Mouse (Mus musculus): ENCODE measurements around the gene Cfap126. TPM values are rescaled to one million over a fixed set of nuclear protein-coding genes. Genes with fewer than 3 reads are reported as not detected.
A peak's percentile ranks its signal among the peaks of the same experiment; 100 is the strongest.

Cfap126 gene
- polyA plus RNA-seq, 1 experiment from 2014 or later = 6.6 TPM

DNA sequence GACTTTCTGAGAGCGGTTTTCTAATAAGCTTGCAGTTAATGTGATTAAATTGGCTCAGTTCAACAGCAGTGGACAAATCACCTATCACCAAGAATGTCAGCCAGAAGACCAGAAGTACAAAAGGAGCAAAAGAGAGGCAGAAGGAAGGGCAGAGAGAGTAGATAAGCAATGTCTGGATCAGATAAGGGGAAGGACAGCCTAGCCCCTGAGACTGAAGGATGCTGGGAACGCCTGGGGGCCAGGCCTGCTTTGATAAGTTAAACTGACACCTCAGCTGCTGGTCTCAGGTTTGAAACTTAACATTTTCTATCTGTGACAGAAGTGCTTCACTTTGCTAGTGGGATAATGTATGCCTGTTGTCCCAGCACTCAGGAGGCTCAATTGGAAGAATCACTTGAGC, 16.1 kb upstream of the Cfap126 start:
- no peak for ATAC-seq

DNA sequence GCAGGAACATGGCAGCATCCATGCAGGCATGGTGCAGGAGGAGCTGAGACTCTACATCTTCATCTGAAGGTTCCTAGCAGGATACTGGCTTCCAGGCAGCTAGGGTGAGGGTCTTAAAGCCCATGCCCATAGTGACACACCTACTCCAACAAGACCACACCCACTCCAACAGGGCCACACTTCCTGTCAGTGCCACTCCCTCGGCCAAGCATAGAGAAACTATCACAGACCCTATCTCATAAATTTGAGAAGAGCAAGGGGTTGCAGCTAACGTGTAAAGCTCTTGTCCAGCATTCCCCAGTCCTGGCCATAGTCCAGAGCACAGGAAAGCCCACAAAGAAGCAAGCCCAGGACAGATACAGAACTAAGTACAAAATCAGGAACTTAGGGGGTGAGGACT, 12.7 kb upstream of the Cfap126 start:
- 54% methylated on average over 2 of the region's 2 CpGs for WGBS

More for the DNA sequence above, 16.1 kb upstream of the Cfap126 start:
- no peak overlapping the region for H3K27ac ChIP-seq
- no peak overlapping the region for H3K4me2 ChIP-seq
- no peaks in the 10 kb centered on the region for H3K36me3 ChIP-seq (ENCODE audit: poor library complexity, severe bottlenecking)
- no peak overlapping the region for H3K9ac ChIP-seq
- H3K4me3 ChIP-seq = no peak overlapping the region
- H3K27me3 ChIP-seq = no peaks in the 10 kb centered on the region
- H3K9me3 ChIP-seq (replicated peaks) = no peaks in the 10 kb centered on the region
- peaks cover 8% of the 10 kb centered on the region; the same call in 1 of the 2 replicates for H3K4me1 ChIP-seq
- 44% methylated on average over 2 of the region's 2 CpGs for WGBS

DNA sequence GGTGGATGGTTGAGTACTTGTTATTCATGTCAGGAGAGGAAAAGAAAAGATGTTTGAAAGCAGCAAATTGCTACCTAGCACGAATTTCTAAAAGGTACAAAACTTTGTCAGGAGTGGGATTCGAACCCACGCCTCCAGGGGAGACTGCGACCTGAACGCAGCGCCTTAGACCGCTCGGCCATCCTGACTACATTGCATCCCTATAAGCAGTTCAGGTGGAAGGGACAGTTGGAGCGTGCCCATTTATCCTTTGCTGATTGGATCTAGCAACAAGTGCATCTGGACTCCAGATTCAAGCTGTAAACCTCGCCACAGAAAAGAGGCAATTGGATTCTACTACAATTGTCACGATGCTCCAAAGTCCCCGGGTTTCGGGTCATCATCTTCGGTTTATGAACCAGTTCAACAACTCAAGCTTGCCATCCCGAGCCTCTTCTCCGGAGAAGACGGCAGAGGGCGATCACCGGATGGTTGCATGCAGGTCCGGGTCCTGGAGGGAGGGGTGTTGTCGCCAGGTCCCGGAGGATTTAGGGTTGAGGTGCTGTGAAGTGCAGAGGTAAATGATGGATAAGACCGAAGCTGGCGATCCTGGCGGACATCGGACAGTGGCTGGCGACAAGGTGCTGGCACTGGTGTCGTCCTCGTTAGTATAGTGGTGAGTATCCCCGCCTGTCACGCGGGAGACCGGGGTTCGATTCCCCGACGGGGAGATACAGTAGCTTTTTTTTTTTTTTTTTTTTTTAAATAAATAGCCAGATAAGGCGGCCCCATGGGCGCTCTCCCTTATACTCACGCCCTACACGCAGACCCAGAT, 11.8 kb upstream of the Cfap126 start:
- ATAC-seq = peak; percentile 88
- Histone ChIP-seq H3K9ac (peak overlapping the region; percentile 67), H3K9me3 (replicated peaks) (no peaks in the 10 kb centered on the region), H3K4me2 (peak overlapping the region; percentile 62), H3K4me1 (peaks cover 7% of the 10 kb centered on the region), H3K27ac (peak overlapping the region; percentile 57; the same call in 1 of the 2 replicates), H3K36me3 (ENCODE audit: poor library complexity, severe bottlenecking) (no peaks in the 10 kb centered on the region), H3K27me3 (no peaks in the 10 kb centered on the region), H3K4me3 (peak overlapping the region; percentile 61)
- under 1% methylated on average over 40 of the region's 40 CpGs for WGBS

More for the DNA sequence above, 12.7 kb upstream of the Cfap126 start:
- Histone ChIP-seq H3K4me2 (no peak overlapping the region), H3K9ac (no peak overlapping the region), H3K4me1 (peaks cover 12% of the 10 kb centered on the region), H3K27ac (no peak overlapping the region), H3K9me3 (replicated peaks) (no peaks in the 10 kb centered on the region), H3K36me3 (ENCODE audit: poor library complexity, severe bottlenecking) (no peaks in the 10 kb centered on the region), H3K27me3 (no peaks in the 10 kb centered on the region), H3K4me3 (no peak overlapping the region)
- no peak for ATAC-seq

DNA sequence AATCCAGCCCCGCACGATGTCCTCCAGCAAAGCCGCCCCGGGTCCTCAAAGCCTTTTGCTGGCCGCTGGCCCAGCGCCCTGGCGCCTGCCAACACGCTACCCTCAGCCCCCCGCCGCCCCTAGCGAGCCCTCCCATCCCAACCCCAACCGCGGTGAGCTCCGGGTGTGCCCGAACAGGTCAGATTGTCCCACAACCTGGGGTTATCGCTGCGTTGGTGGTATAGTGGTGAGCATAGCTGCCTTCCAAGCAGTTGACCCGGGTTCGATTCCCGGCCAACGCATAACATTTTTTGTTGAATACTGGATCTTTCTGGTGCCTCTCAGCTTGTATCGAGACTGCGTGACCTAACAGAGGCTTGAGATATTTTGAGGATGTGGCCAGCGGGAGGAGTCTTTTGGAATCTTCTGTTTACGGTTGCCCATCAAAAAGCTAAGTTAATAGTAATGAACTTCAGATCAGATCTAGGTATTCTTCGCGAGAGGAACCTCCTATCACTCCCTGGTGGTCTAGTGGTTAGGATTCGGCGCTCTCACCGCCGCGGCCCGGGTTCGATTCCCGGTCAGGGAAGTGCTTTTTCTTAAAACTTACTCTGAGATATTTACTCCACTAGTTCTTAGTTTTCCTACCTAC, 11.1 kb upstream of the Cfap126 start:
- WGBS = under 1% methylated on average over 35 of the region's 35 CpGs
- Histone ChIP-seq H3K4me1 (peaks cover 7% of the 10 kb centered on the region), H3K4me3 (peak overlapping the region; percentile 61), H3K27ac (peak overlapping the region; percentile 57; the same call in 1 of the 2 replicates), H3K4me2 (peak overlapping the region; percentile 62), H3K36me3 (ENCODE audit: poor library complexity, severe bottlenecking) (no peaks in the 10 kb centered on the region), H3K9ac (peak overlapping the region; percentile 67), H3K27me3 (no peaks in the 10 kb centered on the region), H3K9me3 (replicated peaks) (no peaks in the 10 kb centered on the region)
- peak; percentile 94 for ATAC-seq

DNA sequence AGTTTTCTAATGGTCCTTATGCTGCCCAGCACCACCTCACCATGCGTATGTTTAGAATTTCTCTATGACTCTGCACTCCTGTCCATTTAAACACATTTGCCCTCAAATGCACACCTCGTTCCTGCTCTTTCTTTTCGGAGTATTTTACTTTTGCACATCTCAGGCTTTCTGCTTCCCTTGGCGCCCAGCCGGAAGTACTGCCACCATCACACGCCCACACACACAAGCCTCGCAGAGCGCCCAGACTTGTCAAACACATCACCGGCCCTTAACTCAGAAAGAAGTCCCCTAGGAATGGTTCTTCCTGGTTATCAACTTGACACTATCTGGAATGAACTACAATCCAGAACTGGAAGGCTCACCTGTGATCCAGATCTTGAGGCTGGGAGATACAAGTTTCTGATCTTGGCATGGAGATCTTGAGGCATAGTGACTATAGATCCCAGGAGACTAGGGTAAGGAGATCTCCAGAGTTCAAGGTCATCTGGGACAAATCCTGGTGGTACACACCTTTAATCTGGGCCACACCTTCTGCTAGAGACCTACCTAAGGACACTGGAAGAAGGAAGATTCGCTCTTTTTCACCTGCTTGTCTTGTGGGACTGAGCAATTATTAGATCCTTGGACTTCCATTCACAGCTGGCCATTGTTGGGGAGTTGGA, 10.4 kb upstream of the Cfap126 start:
- no peaks in the 10 kb centered on the region for H3K9me3 ChIP-seq (replicated peaks)
- H3K27ac ChIP-seq = no peak overlapping the region
- H3K4me2 ChIP-seq = peak overlapping the region; percentile 62
- ATAC-seq = peak; percentile 4
- no peak overlapping the region for H3K9ac ChIP-seq
- no peaks in the 10 kb centered on the region for H3K36me3 ChIP-seq (ENCODE audit: poor library complexity, severe bottlenecking)
- peaks cover 7% of the 10 kb centered on the region for H3K4me1 ChIP-seq
- H3K27me3 ChIP-seq = no peaks in the 10 kb centered on the region
- WGBS = 10% methylated on average over 10 of the region's 10 CpGs
- H3K4me3 ChIP-seq = peak overlapping the region; percentile 61

DNA sequence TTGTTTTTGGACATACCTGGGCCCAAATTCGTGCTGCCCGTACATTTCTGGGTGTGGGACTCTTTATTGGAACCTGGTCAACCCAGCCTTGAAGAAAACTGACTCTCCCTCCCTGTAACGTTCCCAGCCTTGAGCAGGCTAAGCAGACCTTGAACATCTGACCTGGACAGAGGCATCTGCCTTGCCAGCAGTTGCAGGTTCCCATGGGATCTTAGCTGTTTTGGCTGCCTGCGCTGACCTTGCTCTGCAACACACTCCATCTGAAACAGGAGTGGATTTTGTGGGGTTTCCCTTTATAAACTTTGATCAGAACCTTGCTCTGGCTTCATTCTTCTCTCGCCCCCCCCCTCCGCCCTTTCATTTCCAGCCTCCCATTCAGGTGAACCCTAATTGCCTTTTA, 8.5 kb upstream of the Cfap126 start:
- H3K4me2 ChIP-seq = no peak overlapping the region

DNA sequence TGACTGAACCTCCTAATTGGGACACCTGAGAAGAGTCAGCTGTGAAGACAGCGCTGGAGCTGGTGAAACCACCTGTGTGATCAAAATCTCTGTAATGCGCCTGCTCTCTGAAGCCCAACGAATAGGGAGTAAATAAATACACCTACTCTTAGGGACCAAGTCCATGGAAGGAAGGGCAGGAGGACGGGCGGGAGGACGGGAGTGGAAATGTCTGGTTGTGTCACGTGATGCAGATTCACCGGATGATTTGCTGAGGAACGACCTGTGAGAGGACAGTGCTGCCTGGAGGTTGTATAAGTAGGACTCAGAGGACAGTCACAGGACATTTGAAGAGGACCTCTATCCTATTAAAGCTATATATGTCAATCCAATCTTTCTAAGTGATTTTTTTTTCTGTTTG, 4.1 kb upstream of the Cfap126 start:
- Histone ChIP-seq H3K27ac (no peak overlapping the region), H3K4me2 (peak overlapping the region; percentile 15; the same call in 1 of the 2 replicates), H3K36me3 (ENCODE audit: poor library complexity, severe bottlenecking) (no peaks in the 10 kb centered on the region), H3K4me1 (peaks cover 24% of the 10 kb centered on the region), H3K9me3 (replicated peaks) (no peaks in the 10 kb centered on the region), H3K4me3 (no peak overlapping the region), H3K27me3 (no peaks in the 10 kb centered on the region; the same call in 1 of the 2 replicates), H3K9ac (no peak overlapping the region)
- 41% methylated on average over 9 of the region's 9 CpGs for WGBS
- no peak for ATAC-seq

More for the DNA sequence above, 8.5 kb upstream of the Cfap126 start:
- H3K4me1 ChIP-seq = peaks cover 7% of the 10 kb centered on the region
- H3K27me3 ChIP-seq = no peaks in the 10 kb centered on the region; the same call in 1 of the 2 replicates
- H3K36me3 ChIP-seq (ENCODE audit: poor library complexity, severe bottlenecking) = no peaks in the 10 kb centered on the region
- no peak for ATAC-seq
- no peak overlapping the region for H3K27ac ChIP-seq
- no peak overlapping the region for H3K9ac ChIP-seq
- H3K4me3 ChIP-seq = no peak overlapping the region
- no peaks in the 10 kb centered on the region for H3K9me3 ChIP-seq (replicated peaks)
- WGBS = 63% methylated on average over 6 of the region's 6 CpGs

DNA sequence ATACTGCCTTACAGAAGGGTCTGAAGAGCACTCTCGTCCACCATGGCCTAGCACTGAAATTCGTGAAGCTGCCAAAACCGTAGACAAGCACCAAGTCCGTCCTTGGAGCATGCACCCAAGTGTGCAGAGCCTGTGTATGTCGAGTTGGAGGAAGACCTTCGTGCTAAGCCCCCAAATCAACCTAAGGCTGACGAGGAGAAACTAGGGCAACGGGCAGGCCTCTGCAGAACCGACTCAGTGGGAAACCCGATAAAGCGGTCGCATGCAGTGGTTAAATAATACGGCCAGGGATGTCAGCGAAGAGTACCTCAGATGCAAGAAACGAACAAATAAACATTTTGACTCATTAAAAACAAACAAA, 3.1 kb upstream of the Cfap126 start:
- peak overlapping the region; percentile 65 for H3K9ac ChIP-seq
- H3K27me3 ChIP-seq = no peaks in the 10 kb centered on the region; the same call in 1 of the 2 replicates
- no peaks in the 10 kb centered on the region for H3K36me3 ChIP-seq (ENCODE audit: poor library complexity, severe bottlenecking)
- no peaks in the 10 kb centered on the region for H3K9me3 ChIP-seq (replicated peaks)
- H3K4me1 ChIP-seq = peaks cover 24% of the 10 kb centered on the region
- ATAC-seq = peak; percentile 64
- peak overlapping the region; percentile 61 for H3K4me2 ChIP-seq
- H3K27ac ChIP-seq = peak overlapping the region; percentile 78
- 6% methylated on average over 15 of the region's 15 CpGs for WGBS
- peak overlapping the region; percentile 44 for H3K4me3 ChIP-seq

DNA sequence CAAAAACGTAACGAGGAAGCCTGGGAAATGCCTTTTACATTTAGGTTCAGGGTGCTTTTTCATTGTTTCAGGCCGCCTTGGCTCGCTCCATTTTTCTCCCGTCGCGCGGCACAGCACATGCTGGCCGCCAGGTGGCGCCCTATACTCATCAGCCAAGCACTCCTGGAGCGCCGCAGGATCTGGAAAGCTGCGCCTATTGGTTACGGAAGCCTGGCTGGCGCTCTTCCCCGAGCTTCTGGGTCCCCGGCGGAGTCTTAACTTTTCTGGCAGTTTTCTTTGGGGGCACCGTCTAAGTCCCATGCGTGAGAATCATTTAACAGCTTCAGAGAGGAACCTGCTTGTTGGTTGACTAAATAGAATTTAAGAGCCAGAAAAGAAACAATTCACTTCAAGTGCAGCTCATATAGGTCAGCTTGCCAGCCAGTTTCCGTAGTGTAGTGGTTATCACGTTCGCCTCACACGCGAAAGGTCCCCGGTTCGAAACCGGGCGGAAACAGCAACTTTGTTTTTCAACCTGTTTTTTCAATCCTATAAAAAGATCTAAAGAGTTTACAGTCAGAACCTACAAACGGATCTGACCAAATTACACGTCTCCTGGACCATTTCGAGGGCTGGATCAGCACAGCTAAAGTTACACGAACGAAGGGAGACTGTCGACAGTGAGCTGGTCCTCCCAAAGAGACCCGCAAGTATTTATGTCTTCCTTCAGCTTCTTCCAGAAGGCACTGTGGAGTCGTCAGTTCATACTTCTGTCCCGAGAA, 2.5 kb upstream of the Cfap126 start:
- Histone ChIP-seq H3K27ac (peak overlapping the region; percentile 78), H3K4me3 (peak overlapping the region; percentile 44), H3K9ac (peak overlapping the region; percentile 65), H3K9me3 (replicated peaks) (no peaks in the 10 kb centered on the region), H3K27me3 (no peaks in the 10 kb centered on the region; the same call in 1 of the 2 replicates), H3K4me1 (peaks cover 24% of the 10 kb centered on the region), H3K36me3 (ENCODE audit: poor library complexity, severe bottlenecking) (no peaks in the 10 kb centered on the region), H3K4me2 (peak overlapping the region; percentile 61)
- WGBS = under 1% methylated on average over 38 of the region's 38 CpGs
- peak; percentile 94 for ATAC-seq

DNA sequence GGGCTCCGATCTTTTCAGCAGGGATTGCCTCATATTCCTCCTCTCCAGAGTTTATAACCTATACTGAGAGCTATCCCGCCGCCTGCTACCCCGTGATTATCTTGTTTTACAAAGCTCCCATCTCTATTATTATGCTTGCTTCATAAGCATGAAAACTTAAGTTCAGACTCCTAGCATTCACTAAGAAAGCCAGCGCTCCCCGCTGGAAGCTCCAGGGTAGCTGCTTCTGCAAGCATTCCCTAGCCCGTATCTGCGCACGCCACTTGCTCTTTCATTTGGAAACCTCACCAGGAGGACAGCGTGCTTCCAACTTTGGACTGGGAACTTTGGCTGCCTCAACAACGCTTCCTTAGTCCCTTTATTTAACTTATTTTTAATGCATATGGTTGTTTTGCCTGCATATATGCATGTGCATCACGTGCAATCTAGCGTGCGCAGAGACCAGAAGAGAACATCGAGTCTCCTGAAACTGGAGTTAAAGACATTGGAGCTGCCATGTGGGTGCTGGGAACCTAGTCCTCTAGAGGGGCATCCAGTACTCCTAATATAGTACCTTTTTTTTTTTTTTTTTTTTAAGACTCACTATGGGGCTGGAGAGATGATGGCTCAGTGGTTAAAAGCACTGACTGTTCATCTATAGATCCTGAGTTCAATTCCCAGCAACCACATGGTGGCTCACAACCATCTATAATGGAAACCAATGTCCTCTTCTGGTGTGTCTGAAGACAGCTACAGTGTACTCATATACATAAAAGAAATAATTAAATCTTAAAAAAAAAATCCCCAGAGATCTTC, 1.7 kb upstream of the Cfap126 start:
- Histone ChIP-seq H3K27ac (peak overlapping the region; percentile 68; the same call in 1 of the 2 replicates), H3K9me3 (replicated peaks) (no peaks in the 10 kb centered on the region), H3K27me3 (no peaks in the 10 kb centered on the region; the same call in 1 of the 2 replicates), H3K9ac (peak overlapping the region; percentile 61), H3K4me2 (peak overlapping the region; percentile 61), H3K36me3 (ENCODE audit: poor library complexity, severe bottlenecking) (no peaks in the 10 kb centered on the region), H3K4me3 (peak overlapping the region; percentile 44), H3K4me1 (peaks cover 24% of the 10 kb centered on the region)
- 2% methylated on average over 15 of the region's 15 CpGs for WGBS
- peak; percentile 16; the same call in 1 of the 2 replicates for ATAC-seq

DNA sequence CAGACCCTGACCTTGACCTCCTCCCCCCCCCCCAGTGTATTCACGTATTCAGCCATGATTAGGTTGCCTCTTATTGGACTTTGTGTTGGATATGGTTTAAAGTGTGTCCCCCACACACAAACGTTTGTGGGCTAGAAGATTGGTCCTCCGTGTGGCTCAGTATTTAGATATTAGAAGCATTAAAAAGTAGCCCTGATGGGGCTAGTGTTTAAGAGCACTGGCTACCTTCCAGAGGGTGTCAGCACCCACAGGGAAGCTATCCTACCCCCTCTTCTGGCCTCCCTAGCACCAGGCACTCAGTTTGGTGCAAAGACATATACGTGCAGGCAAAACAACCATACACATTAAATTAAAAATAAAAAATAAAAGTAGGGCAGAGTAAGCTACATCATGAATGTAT, 732 bp upstream of the Cfap126 start:
- H3K36me3 ChIP-seq (ENCODE audit: poor library complexity, severe bottlenecking) = no peaks in the 10 kb centered on the region
- no peaks in the 10 kb centered on the region for H3K9me3 ChIP-seq (replicated peaks)
- H3K4me2 ChIP-seq = no peak overlapping the region
- no peak overlapping the region for H3K9ac ChIP-seq
- peaks cover 24% of the 10 kb centered on the region for H3K4me1 ChIP-seq
- H3K4me3 ChIP-seq = no peak overlapping the region
- ATAC-seq = no peak
- WGBS = 78% methylated on average over 4 of the region's 4 CpGs
- no peaks in the 10 kb centered on the region; the same call in 1 of the 2 replicates for H3K27me3 ChIP-seq
- H3K27ac ChIP-seq = no peak overlapping the region

Data from forebrain, embryonic 13.5 days (tissue).